Comparison of ENCODE assay signal across 10 mouse cellular contexts in the genomic region with DNA sequence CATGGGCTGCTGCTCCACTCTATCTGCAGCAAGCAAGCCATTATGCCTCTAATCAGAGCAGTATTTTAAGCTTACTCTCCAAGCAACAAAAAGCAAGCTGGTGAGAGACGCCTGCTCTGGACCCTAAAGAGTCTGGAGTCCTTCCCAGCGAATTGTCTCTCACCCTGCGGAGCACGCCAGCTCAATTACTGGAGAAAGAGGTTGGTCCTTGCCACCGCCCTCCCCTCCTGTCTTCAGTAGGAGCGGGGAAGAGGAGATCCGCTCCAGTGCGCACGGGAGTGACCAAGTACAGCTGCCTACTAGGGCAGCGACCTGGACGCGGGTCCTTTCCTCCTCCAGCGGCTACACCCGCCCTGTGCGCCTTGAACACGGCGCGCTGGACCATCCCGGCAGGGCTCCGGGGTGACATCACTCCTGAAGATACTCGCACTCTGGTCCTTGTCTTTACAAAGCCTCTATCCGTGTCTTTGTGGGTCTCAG. TPM values are rescaled to one million over a fixed set of nuclear protein-coding genes. Genes with fewer than 3 reads are reported as not detected.
A peak's percentile ranks its signal among the peaks of the same experiment; 100 is the strongest.
DNase-seq lines count a peak whose midpoint lies in the region; ATAC-seq lines count a peak whose summit lies in the region.
"Had no signal": no experiment of that assay in that cellular context is flagged by ENCODE, and none has a peak within 500 bp of the region (broad histone marks: within the 10 kb centered on the region; RNA-seq: fewer than 3 reads in every experiment).

Gene Luzp2, plus strand, starts transcription at position 127 of the 480 bp plus-strand sequence.

- peak; percentile 54; the same call in 1 of the 2 replicates for ATAC-seq in limb, embryonic 11.5 days (ENCODE audit: insufficient number of reproducible peaks, low FRiP score, low TSS enrichment, low read depth)

- no peaks in the 10 kb centered on the region for H3K9me3 ChIP-seq in hindbrain, embryonic 10.5 days
- no peaks in the 10 kb centered on the region for H3K9me3 ChIP-seq in limb, embryonic 11.5 days (ENCODE audit: control insufficient read depth, low read length)

- H3K4me1 ChIP-seq in hindbrain, embryonic 10.5 days (replicated peaks), result peaks cover 7% of the 10 kb centered on the region; the same call in 1 of the 2 replicates
- H3K4me1 ChIP-seq in limb, embryonic 11.5 days (ENCODE audit: control insufficient read depth, insufficient read depth, low read length), result 0 out of 2 replicates have a peak, but pooled peaks cover 2% of the 10 kb centered on the region

- WGBS in hindbrain, embryonic 10.5 days, result under 1% methylated on average over 22 of the region's 22 CpGs
- under 1% methylated on average over 22 of the region's 22 CpGs for WGBS in limb, embryonic 11.5 days

- peaks cover 17% of the 10 kb centered on the region for H3K27me3 ChIP-seq in hindbrain, embryonic 10.5 days (ENCODE audit: insufficient read depth, poor library complexity, severe bottlenecking)
- H3K27me3 ChIP-seq in limb, embryonic 11.5 days (ENCODE audit: control insufficient read depth, insufficient read depth, low read length), result peaks cover 8% of the 10 kb centered on the region; the same call in 1 of the 2 replicates

- no peaks in the 10 kb centered on the region for H3K36me3 ChIP-seq in hindbrain, embryonic 10.5 days
- H3K36me3 ChIP-seq in limb, embryonic 11.5 days (ENCODE audit: control insufficient read depth, insufficient read depth, low read length), result no peaks in the 10 kb centered on the region

- peak within 1 kb of the TSS; percentile 74 for H3K4me2 ChIP-seq in limb, embryonic 11.5 days (ENCODE audit: low read depth, severe bottlenecking)

- H3K4me3 ChIP-seq in hindbrain, embryonic 10.5 days, result peak within 1 kb of the TSS; percentile 62
- peak within 1 kb of the TSS; percentile 39 for H3K4me3 ChIP-seq in limb, embryonic 11.5 days (ENCODE audit: low read depth, low read length)
- H3K4me3 ChIP-seq: erythroblast, embryonic 14.5 days had no signal

- peak within 1 kb of the TSS; percentile 53 for H3K9ac ChIP-seq in limb, embryonic 11.5 days (ENCODE audit: low read length)

- peak within 1 kb of the TSS; percentile 78 for H3K27ac ChIP-seq in hindbrain, embryonic 10.5 days
- H3K27ac ChIP-seq in limb, embryonic 11.5 days (replicated peaks; ENCODE audit: low read depth, low read length), result no peak within 1 kb of the TSS

- peak; percentile 3 for DNase-seq in adrenal gland, postnatal 10 days
- DNase-seq in adrenal gland, adult 8-10 months, result no peak
- DNase-seq in 3134 (ENCODE audit: extremely low read depth, insufficient read length, low spot score) (peak; percentile 1), MN1 (ENCODE audit: low spot score) (no peak)
- peak; percentile 68 for DNase-seq in embryo, embryonic 10 days (ENCODE audit: low spot score)
- DNase-seq in hindbrain, embryonic 10.5 days (ENCODE audit: low spot score), result peak; percentile 66
- DNase-seq in limb, embryonic 11.5 days (ENCODE audit: low spot score), result peak; percentile 51
- DNase-seq in retina, postnatal 7 days (ENCODE audit: low read depth, low spot score), result peak; percentile 11

RNA-seq across cellular contexts. Expression of gene Luzp2, which starts in this region (rescaled TPM):
- total RNA-seq in adrenal gland, postnatal 10 days (2021), result 1 to 10 TPM; 1.4 to 1.6 TPM
- 1 to 10 TPM; 1.3 to 2.1 (median 1.8) TPM for total RNA-seq in adrenal gland, adult 8-10 months (2022)
- 0.81 and 1.4 TPM in 2 replicates for polyA plus RNA-seq in hindbrain, embryonic 10.5 days (2016; fragmentation: Nextera tagmentation; extraction: Ambion mirVana)
- polyA plus RNA-seq in limb, embryonic 11.5 days (2014; fragmentation: Nextera tagmentation; extraction: Ambion mirVana), result 0.70 and 0.97 TPM in 2 replicates
- polyA plus RNA-seq: erythroblast, embryonic 14.5 days; small intestine, adult 2 months had no signal

Comparison
In these comparisons a context has a peak if more than half of its experiments do, and no peak if none do; other contexts are left out.
1. DNase-seq: peak in adrenal gland, postnatal 10 days (single experiment), 3134 (single experiment), embryo, embryonic 10 days (single experiment), hindbrain, embryonic 10.5 days (single experiment) and retina, postnatal 7 days (single experiment); none in adrenal gland, adult 8-10 months (single experiment) and MN1 (single experiment).
2. Peak in DNase-seq, ATAC-seq, H3K4me3 ChIP-seq, H3K9ac ChIP-seq and H3K4me2 ChIP-seq in limb, embryonic 11.5 days; RNA of the gene not detected or under 1 TPM.